Mouse (Mus musculus) ES-Bruce4 (cell line): ENCODE measurements around the gene Adh7.

Experiments
- CTCF ChIP-seq: IDR thresholded peaks from one replicate; pipeline ENCODE4 v1.8.1; 2011; ENCODE audit warnings: low read depth, low read length
- EP300 ChIP-seq: IDR thresholded peaks from 2 replicates; pipeline ENCODE4 v1.6.1; 2011; ENCODE audit warnings: low read depth, low read length; ENCODE audit not compliant: insufficient read depth

DNA sequence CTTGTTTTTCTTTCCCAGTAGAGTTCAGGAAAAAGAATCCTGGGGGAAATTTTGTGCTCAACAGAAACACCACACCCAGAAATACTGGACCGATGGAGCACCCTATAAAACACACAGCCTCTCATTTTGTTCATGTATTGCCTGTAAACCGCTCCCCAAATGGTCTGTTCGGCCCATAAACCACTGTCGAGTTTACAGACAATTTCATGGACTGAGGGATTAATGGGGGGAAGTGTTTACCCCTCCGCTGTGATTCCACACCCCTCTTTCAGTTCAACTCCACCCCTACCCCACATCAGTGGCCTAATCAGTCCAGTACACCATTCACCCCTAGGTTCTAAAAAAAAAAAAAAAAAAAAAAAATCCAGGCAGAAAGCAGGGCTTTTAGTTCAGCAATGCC lies 23.4 kb downstream of the Adh7 start:
- TF ChIP-seq EP300 (no peak), CTCF (no peak)
